Mouse (Mus musculus) bone marrow, adult 2 months (tissue): Measurements from ENCODE around the gene Ces1g.

ENCODE experiments used
- CTCF ChIP-seq: fragments of 200-500 bp; IDR thresholded peaks from 2 replicates; pipeline ENCODE4 v1.5.1; 2011; ENCODE audit warnings: low read length, control low read depth; ENCODE audit not compliant: control insufficient read depth, insufficient read depth
- POLR2A ChIP-seq: fragments of 200-500 bp; IDR thresholded peaks from 2 replicates; pipeline ENCODE4 v1.6.1; 2011; ENCODE audit warnings: low read depth, mild to moderate bottlenecking, control low read depth, low read length, borderline replicate concordance; ENCODE audit not compliant: control insufficient read depth

- TF ChIP-seq CTCF (no peak), POLR2A (no peak)
Measured at GRCm38 (mm10) chr8:93331151-93331550, 6.0 kb downstream of the Ces1g start.
